11 mouse cellular contexts compared by ENCODE assay signal in the genomic region with DNA sequence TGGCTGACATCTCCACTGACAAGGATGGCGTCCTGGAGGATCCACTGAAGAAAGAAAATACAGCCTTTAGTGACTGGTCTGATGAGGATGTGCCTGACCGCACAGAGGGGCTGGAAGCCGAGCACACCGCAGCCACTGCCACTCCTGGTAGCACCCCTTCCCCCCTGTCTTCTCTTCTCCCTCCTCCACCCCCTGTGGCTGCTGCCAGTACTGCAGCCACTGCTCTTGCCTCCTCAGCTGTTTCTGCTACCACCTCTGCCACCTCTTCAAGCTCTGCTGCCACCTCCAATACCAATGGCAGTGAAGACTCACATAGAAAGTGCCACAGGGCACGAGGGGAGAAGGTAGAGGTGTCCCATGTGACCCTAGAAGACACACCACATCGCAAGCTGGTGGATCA. TPM values are rescaled to one million over a fixed set of nuclear protein-coding genes. Genes with fewer than 3 reads are reported as not detected.
A peak's percentile ranks its signal among the peaks of the same experiment; 100 is the strongest.
DNase-seq lines count a peak whose midpoint lies in the region; ATAC-seq and TF ChIP-seq lines count a peak whose summit lies in the region.
"Had no signal": no experiment of that assay in that cellular context is flagged by ENCODE, and none has a peak within 500 bp of the region (broad histone marks: within the 10 kb centered on the region; RNA-seq: fewer than 3 reads in every experiment).

No protein-coding gene starts in this region.

- H3K27me3 ChIP-seq in E14TG2a.4 (ENCODE audit: insufficient read depth, low read length), result no peaks in the 10 kb centered on the region
- H3K27me3 ChIP-seq: embryonic facial prominence, embryonic 15.5 days; limb, embryonic 15.5 days; stomach, embryonic 15.5 days had no signal

- H3K4me3 ChIP-seq in left cerebral cortex, adult 2 months, result no peak overlapping the region
- no peak overlapping the region for H3K4me3 ChIP-seq in E14TG2a.4 (replicated peaks; ENCODE audit: low read length)
- H3K4me3 ChIP-seq: embryonic facial prominence, embryonic 15.5 days; limb, embryonic 15.5 days; stomach, embryonic 15.5 days had no signal

- peaks cover 65% of the 10 kb centered on the region for H3K36me3 ChIP-seq in E14TG2a.4 (ENCODE audit: insufficient read depth, low read length)

- no peaks in the 10 kb centered on the region for H3K9me3 ChIP-seq in E14TG2a.4 (ENCODE audit: low read length)
- H3K9me3 ChIP-seq: embryonic facial prominence, embryonic 15.5 days; limb, embryonic 15.5 days; stomach, embryonic 15.5 days had no signal

- peak; percentile 82 for ATAC-seq in megakaryocyte-erythroid progenitor cell, adult 5-6 weeks (replicated peaks; ENCODE audit: low FRiP score, low TSS enrichment, poor library complexity, severe bottlenecking)

- peak; percentile 58 for TF ChIP-seq CTCF in left cerebral cortex, adult 2 months (IDR thresholded peaks at IDR 0.05)
- peak; percentile 65 for TF ChIP-seq CTCF in E14TG2a.4 (conservative IDR thresholded peaks at IDR 0.05; ENCODE audit: low read length)

- H3K27ac ChIP-seq in left cerebral cortex, adult 2 months, result no peak overlapping the region
- H3K27ac ChIP-seq: embryonic facial prominence, embryonic 15.5 days; limb, embryonic 15.5 days; stomach, embryonic 15.5 days had no signal

- H3K4me1 ChIP-seq in E14TG2a.4 (replicated peaks; ENCODE audit: low read depth, low read length), result 0 out of 2 replicates have a peak, but pooled peaks cover 6% of the 10 kb centered on the region
- H3K4me1 ChIP-seq: embryonic facial prominence, embryonic 15.5 days; stomach, embryonic 15.5 days had no signal

- intact Hi-C loops in left cerebral cortex, adult 2 months (cut with DNase I), result no loop called here
- intact Hi-C loops in left cerebral cortex, postnatal 14 days (cut with DNase I), result no loop called here

- DNase-seq in left cerebral cortex, adult 2 months (ENCODE audit: extremely low spot score in 1 of 2, low spot score in 2 of 2), result no peak
- DNase-seq in left cerebral cortex, adult 18-20 months (ENCODE audit: low spot score in 2 of 2), result no peak
- DNase-seq in WW6 (ENCODE audit: low read depth, low spot score), result peak; percentile 24
- DNase-seq in ovary, postnatal 10 days (ENCODE audit: low spot score), result no peak
- no peak for DNase-seq in spleen, adult 18-20 months
- DNase-seq in left cerebral cortex, postnatal 14 days (ENCODE audit: low spot score in 2 of 2), result no peak

RNA-seq across cellular contexts. Expression of a gene that starts 46.4 kb away (rescaled TPM):
- 10 to 100 TPM; 65.5 to 66.9 TPM for total RNA-seq in left cerebral cortex, adult 2 months (2021)
- 10 to 100 TPM; 55.2 to 56.4 TPM for total RNA-seq in left cerebral cortex, adult 18-20 months (2021)
- total RNA-seq in megakaryocyte-erythroid progenitor cell, adult 5-6 weeks (2014; fragmentation: Nextera tagmentation), result 28.2 and 28.7 TPM in 2 replicates
- total RNA-seq in megakaryocyte-erythroid progenitor cell, adult 5-6 weeks (2017), result 34.0 and 41.2 TPM in 2 replicates
- 10 to 100 TPM; 52.1 to 55.3 TPM for total RNA-seq in left cerebral cortex, postnatal 14 days (2021)
